Mouse (Mus musculus) embryo, embryonic 11.5 days (tissue): ENCODE measurements around the gene Klhl18.
"Not testable (repeated sequence)": the region's sequence is repeated elsewhere in the genome, so short reads cannot be mapped to it uniquely, and the experiment has no call there.

Experiments used
- DNase-seq: peaks from one replicate; pipeline ENCODE4 v3.0.0-alpha.2; 2012; ENCODE audit warnings: low read depth, low spot score

Klhl18 gene

GRCm38 (mm10) chr9:110431241-110431640 is 45.3 kb downstream of the Klhl18 start:
- DNase-seq = no peak

GRCm38 (mm10) chr9:110419511-110420112 is 56.9 kb downstream of the Klhl18 start, which contains the start of gene Ngp:
TSS of gene Ngp (plus strand) at chr9:110419747.
- no peak for DNase-seq

GRCm38 (mm10) chr9:110413785-110414184 is 62.7 kb downstream of the Klhl18 start:
- DNase-seq = peak; percentile 24

GRCm38 (mm10) chr9:110412926-110413325 is 63.6 kb downstream of the Klhl18 start:
- DNase-seq = no peak

GRCm38 (mm10) chr9:110410908-110411887 is 65.3 kb downstream of the Klhl18 start:
- DNase-seq = peak; percentile 65

GRCm38 (mm10) chr9:110408099-110408773 is 68.3 kb downstream of the Klhl18 start, which contains the start of gene Ptpn23:
TSS of gene Ptpn23 (minus strand) at chr9:110408213.
- DNase-seq = peak; percentile 96

GRCm38 (mm10) chr9:110407311-110408098 is 69.0 kb downstream of the Klhl18 start:
- peak; percentile 8 for DNase-seq

- DNase-seq = not testable (repeated sequence)
Measured at GRCm38 (mm10) chr9:110403240-110403639, 73.3 kb downstream of the Klhl18 start.

- DNase-seq = no peak
Measured at GRCm38 (mm10) chr9:110402731-110403130, 73.8 kb downstream of the Klhl18 start.

GRCm38 (mm10) chr9:110400650-110401049 is 75.8 kb downstream of the Klhl18 start:
- no peak for DNase-seq

- DNase-seq = no peak
Measured at GRCm38 (mm10) chr9:110393295-110393694, 83.2 kb downstream of the Klhl18 start.

- DNase-seq = no peak
Measured at GRCm38 (mm10) chr9:110390843-110391242, 85.7 kb downstream of the Klhl18 start.

GRCm38 (mm10) chr9:110388011-110388410 is 88.5 kb downstream of the Klhl18 start:
- DNase-seq = no peak

GRCm38 (mm10) chr9:110384369-110384929 is 92.0 kb downstream of the Klhl18 start:
- DNase-seq = no peak

GRCm38 (mm10) chr9:110381292-110381691 is 95.2 kb downstream of the Klhl18 start:
- no peak for DNase-seq

GRCm38 (mm10) chr9:110380662-110381061 is 95.8 kb downstream of the Klhl18 start:
- no peak for DNase-seq

- DNase-seq = no peak
Measured at GRCm38 (mm10) chr9:110379361-110379760, 97.1 kb downstream of the Klhl18 start.

GRCm38 (mm10) chr9:110377655-110378054 is 98.8 kb downstream of the Klhl18 start:
- not testable (repeated sequence) for DNase-seq
